Mouse (Mus musculus): Measurements from ENCODE around the gene Sec31b. TPM values are rescaled to one million over a fixed set of nuclear protein-coding genes. Genes with fewer than 3 reads are reported as not detected.

Sec31b gene
- polyA plus RNA-seq, 1 experiment from 2014 or later, result 0.24 TPM

DNA sequence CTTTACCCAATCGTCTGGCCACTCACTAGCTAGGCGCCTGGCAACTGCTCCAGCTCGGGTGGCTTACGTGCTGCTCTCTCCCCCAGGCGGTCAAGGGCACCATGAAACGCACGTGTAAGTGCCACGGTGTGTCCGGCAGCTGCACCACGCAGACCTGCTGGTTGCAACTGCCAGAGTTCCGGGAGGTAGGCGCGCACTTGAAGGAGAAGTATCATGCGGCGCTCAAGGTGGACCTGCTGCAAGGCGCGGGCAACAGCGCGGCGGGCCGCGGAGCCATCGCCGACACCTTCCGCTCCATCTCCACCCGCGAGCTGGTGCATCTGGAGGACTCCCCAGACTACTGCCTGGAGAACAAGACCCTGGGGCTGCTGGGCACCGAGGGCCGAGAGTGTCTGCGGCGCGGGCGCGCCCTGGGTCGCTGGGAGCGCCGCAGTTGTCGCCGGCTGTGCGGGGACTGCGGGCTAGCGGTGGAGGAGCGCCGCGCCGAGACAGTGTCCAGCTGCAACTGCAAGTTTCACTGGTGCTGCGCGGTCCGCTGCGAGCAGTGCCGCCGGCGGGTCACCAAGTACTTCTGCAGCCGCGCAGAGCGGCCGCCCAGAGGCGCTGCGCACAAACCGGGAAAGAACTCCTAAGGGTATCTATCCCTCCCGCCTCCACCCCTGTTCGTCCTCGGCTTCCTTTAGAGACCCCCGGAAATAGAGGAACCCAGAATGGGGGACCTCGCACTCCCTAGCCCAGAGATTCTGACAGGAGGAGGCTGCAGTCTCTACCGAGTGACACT is 34.0 kb downstream of the Sec31b start:
- Histone ChIP-seq H3K4me1 (ENCODE audit: control insufficient read depth, insufficient read depth, low read length) (peaks cover 10% of the 10 kb centered on the region), H3K27me3 (ENCODE audit: control insufficient read depth, insufficient read depth, low read length) (peaks cover 70% of the 10 kb centered on the region), H3K9me3 (ENCODE audit: control insufficient read depth, low read length) (no peaks in the 10 kb centered on the region), H3K4me2 (ENCODE audit: low read depth, severe bottlenecking) (peak overlapping the region; percentile 95), H3K4me3 (ENCODE audit: low read depth, low read length) (peak overlapping the region; percentile 42), H3K9ac (ENCODE audit: low read length) (peak overlapping the region; percentile 49; the same call in 1 of the 2 replicates), H3K36me3 (ENCODE audit: control insufficient read depth, insufficient read depth, low read length) (no peaks in the 10 kb centered on the region), H3K27ac (replicated peaks; ENCODE audit: low read depth, low read length) (no peak overlapping the region)
- ATAC-seq (ENCODE audit: insufficient number of reproducible peaks, low FRiP score, low TSS enrichment, low read depth) (no peak), DNase-seq (ENCODE audit: low spot score) (peak; percentile 73)
- WGBS, result under 1% methylated on average over 66 of the region's 66 CpGs

DNA sequence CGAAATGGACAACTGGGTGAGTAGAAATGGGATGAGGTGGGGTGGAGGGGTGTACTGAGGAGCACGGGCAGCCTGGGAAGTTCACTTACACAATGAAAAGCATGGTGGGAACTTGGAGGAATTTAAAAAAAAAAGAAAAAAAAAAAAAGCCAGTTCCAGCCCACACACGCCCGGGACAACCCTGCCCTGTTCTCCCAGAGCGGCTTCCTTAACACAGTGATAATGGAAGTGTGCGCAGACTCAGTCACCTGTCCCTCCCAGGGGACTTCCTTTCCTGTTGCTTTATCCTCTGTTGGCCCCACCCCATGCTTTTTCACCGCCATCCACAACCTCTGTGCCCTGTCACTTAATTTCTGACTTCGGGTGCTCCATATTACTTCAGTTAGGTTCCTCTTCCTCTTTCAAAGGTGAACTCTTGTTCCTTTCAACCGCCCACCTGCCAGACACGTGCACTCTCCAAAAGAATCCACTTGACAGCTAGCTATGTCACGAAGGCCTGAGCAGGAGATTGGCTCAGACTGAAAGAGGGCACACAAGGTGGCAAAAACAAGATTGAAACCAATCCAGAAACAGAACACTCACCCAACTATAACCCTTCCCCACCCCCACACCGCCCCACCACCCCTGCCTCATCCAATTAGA is 35.0 kb downstream of the Sec31b start:
- DNase-seq (ENCODE audit: low spot score) (no peak), ATAC-seq (ENCODE audit: insufficient number of reproducible peaks, low FRiP score, low TSS enrichment, low read depth) (no peak)
- H3K4me3 ChIP-seq (ENCODE audit: low read depth, low read length), result no peak overlapping the region
- peaks cover 10% of the 10 kb centered on the region for H3K4me1 ChIP-seq (ENCODE audit: control insufficient read depth, insufficient read depth, low read length)
- H3K9me3 ChIP-seq (ENCODE audit: control insufficient read depth, low read length), result no peaks in the 10 kb centered on the region
- H3K9ac ChIP-seq (ENCODE audit: low read length), result no peak overlapping the region
- peaks cover 66% of the 10 kb centered on the region for H3K27me3 ChIP-seq (ENCODE audit: control insufficient read depth, insufficient read depth, low read length)
- no peak overlapping the region for H3K27ac ChIP-seq (replicated peaks; ENCODE audit: low read depth, low read length)
- peak overlapping the region; percentile 95 for H3K4me2 ChIP-seq (ENCODE audit: low read depth, severe bottlenecking)
- H3K36me3 ChIP-seq (ENCODE audit: control insufficient read depth, insufficient read depth, low read length), result no peaks in the 10 kb centered on the region
- 3% methylated on average over 12 of the region's 12 CpGs for WGBS

DNA sequence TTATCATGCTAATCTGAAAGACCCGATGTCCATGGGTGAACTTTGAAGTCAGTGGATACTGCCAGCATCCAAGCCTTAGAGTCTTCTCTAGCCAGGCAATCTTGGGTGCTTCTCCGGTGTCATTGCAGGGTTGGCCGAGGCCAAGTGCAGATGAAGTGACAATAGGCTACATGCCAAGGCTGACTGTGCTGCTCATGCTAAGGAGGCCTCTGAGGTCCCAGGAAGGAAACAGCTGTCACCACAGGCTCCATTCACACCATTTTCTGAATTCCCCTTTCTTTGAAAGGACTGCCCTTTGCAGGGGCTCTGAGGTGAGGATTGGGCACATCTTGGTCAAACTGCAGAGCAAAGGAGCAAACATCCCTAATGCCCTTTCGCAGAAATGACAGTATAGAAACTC is 42.9 kb downstream of the Sec31b start:
- no peaks in the 10 kb centered on the region for H3K27me3 ChIP-seq (ENCODE audit: control insufficient read depth, insufficient read depth, low read length)
- ATAC-seq (ENCODE audit: insufficient number of reproducible peaks, low FRiP score, low TSS enrichment, low read depth), result no peak

DNA sequence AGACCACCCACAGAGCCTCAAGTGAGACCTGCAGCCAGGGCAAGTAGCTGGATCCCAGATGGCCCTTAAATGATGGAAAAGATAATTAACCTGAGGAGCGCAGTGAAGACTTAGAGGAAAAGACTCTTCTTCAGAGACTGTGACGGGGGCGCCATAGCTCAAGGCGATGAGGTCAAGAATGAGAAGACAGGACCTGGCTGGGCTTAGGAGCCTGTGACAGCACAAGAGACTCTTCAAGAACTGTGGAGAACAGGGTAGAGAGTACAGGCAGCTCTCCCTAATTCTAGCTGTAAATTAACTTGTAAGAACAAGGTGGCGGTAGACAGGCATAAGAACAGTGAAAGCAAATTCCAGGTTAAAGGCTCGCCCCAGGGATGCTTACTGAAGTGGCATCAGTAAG is 43.7 kb downstream of the Sec31b start:
- no peak for DNase-seq (ENCODE audit: low spot score)
- 53% methylated on average over 6 of the region's 6 CpGs for whole genome bisulfite sequencing
- Histone ChIP-seq H3K4me2 (ENCODE audit: low read depth, severe bottlenecking) (no peak overlapping the region), H3K27ac (replicated peaks; ENCODE audit: low read depth, low read length) (no peak overlapping the region), H3K4me3 (ENCODE audit: low read depth, low read length) (no peak overlapping the region), H3K9me3 (ENCODE audit: control insufficient read depth, low read length) (no peaks in the 10 kb centered on the region), H3K27me3 (ENCODE audit: control insufficient read depth, insufficient read depth, low read length) (no peaks in the 10 kb centered on the region), H3K36me3 (ENCODE audit: control insufficient read depth, insufficient read depth, low read length) (no peaks in the 10 kb centered on the region), H3K9ac (ENCODE audit: low read length) (no peak overlapping the region), H3K4me1 (ENCODE audit: control insufficient read depth, insufficient read depth, low read length) (no peaks in the 10 kb centered on the region)
- no peak for ATAC-seq (ENCODE audit: insufficient number of reproducible peaks, low FRiP score, low TSS enrichment, low read depth)

More for the DNA sequence above, 42.9 kb downstream of the Sec31b start:
- DNase-seq (ENCODE audit: low spot score), result no peak
- WGBS, result 77% methylated on average over 4 of the region's 4 CpGs
- Histone ChIP-seq H3K4me2 (ENCODE audit: low read depth, severe bottlenecking) (no peak overlapping the region), H3K4me3 (ENCODE audit: low read depth, low read length) (no peak overlapping the region), H3K9me3 (ENCODE audit: control insufficient read depth, low read length) (no peaks in the 10 kb centered on the region), H3K9ac (ENCODE audit: low read length) (no peak overlapping the region), H3K27ac (replicated peaks; ENCODE audit: low read depth, low read length) (no peak overlapping the region), H3K36me3 (ENCODE audit: control insufficient read depth, insufficient read depth, low read length) (no peaks in the 10 kb centered on the region), H3K4me1 (ENCODE audit: control insufficient read depth, insufficient read depth, low read length) (no peaks in the 10 kb centered on the region)

GRCm38 (mm10) chr19:44500240-44500639 is 45.4 kb downstream of the Sec31b start:
- H3K27me3 ChIP-seq (ENCODE audit: control insufficient read depth, insufficient read depth, low read length), result no peaks in the 10 kb centered on the region
- H3K36me3 ChIP-seq (ENCODE audit: control insufficient read depth, insufficient read depth, low read length), result no peaks in the 10 kb centered on the region
- WGBS, result 45% methylated on average over 5 of the region's 5 CpGs
- DNase-seq (ENCODE audit: low spot score) (no peak), ATAC-seq (ENCODE audit: insufficient number of reproducible peaks, low FRiP score, low TSS enrichment, low read depth) (no peak)
- no peaks in the 10 kb centered on the region for H3K4me1 ChIP-seq (ENCODE audit: control insufficient read depth, insufficient read depth, low read length)
- no peaks in the 10 kb centered on the region for H3K9me3 ChIP-seq (ENCODE audit: control insufficient read depth, low read length)
- no peak overlapping the region for H3K4me2 ChIP-seq (ENCODE audit: low read depth, severe bottlenecking)
- no peak overlapping the region for H3K9ac ChIP-seq (ENCODE audit: low read length)
- no peak overlapping the region for H3K4me3 ChIP-seq (ENCODE audit: low read depth, low read length)
- H3K27ac ChIP-seq (replicated peaks; ENCODE audit: low read depth, low read length), result no peak overlapping the region

GRCm38 (mm10) chr19:44498936-44499335 is 46.7 kb downstream of the Sec31b start:
- ATAC-seq (ENCODE audit: insufficient number of reproducible peaks, low FRiP score, low TSS enrichment, low read depth), result no peak
- no peaks in the 10 kb centered on the region for H3K9me3 ChIP-seq (ENCODE audit: control insufficient read depth, low read length)
- H3K9ac ChIP-seq (ENCODE audit: low read length), result no peak overlapping the region
- H3K4me2 ChIP-seq (ENCODE audit: low read depth, severe bottlenecking), result no peak overlapping the region
- no peaks in the 10 kb centered on the region for H3K27me3 ChIP-seq (ENCODE audit: control insufficient read depth, insufficient read depth, low read length)
- no peak overlapping the region for H3K4me3 ChIP-seq (ENCODE audit: low read depth, low read length)
- 53% methylated on average over 6 of the region's 6 CpGs for WGBS
- no peaks in the 10 kb centered on the region for H3K4me1 ChIP-seq (ENCODE audit: control insufficient read depth, insufficient read depth, low read length)
- no peak overlapping the region for H3K27ac ChIP-seq (replicated peaks; ENCODE audit: low read depth, low read length)
- no peak for DNase-seq (ENCODE audit: low spot score)
- no peaks in the 10 kb centered on the region for H3K36me3 ChIP-seq (ENCODE audit: control insufficient read depth, insufficient read depth, low read length)

DNA sequence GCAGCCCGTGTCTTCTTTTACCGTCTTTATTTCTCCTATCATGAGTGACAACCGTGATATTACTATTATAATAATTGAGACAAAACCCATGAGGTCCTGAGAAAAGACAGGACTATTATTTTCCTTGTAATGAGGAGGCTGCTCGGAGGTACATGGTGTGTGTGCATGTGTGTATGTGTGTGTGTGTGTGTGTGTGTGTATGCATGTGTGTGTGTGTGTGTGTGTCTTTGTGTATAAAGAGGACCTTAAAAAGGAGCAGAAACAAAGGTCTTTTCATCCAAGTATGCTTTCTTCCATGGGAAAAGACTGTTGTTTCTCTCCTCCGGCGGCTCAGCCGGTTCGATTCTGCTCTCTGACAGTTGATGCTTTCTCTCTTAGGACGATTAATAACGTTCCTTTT is 48.7 kb downstream of the Sec31b start:
- Histone ChIP-seq H3K36me3 (ENCODE audit: control insufficient read depth, insufficient read depth, low read length) (no peaks in the 10 kb centered on the region), H3K4me2 (ENCODE audit: low read depth, severe bottlenecking) (no peak overlapping the region), H3K9ac (ENCODE audit: low read length) (no peak overlapping the region), H3K27ac (replicated peaks; ENCODE audit: low read depth, low read length) (no peak overlapping the region), H3K4me3 (ENCODE audit: low read depth, low read length) (no peak overlapping the region), H3K4me1 (ENCODE audit: control insufficient read depth, insufficient read depth, low read length) (no peaks in the 10 kb centered on the region), H3K9me3 (ENCODE audit: control insufficient read depth, low read length) (no peaks in the 10 kb centered on the region), H3K27me3 (ENCODE audit: control insufficient read depth, insufficient read depth, low read length) (no peaks in the 10 kb centered on the region)
- WGBS, result 83% methylated on average over 10 of the region's 10 CpGs
- DNase-seq (ENCODE audit: low spot score) (no peak), ATAC-seq (ENCODE audit: insufficient number of reproducible peaks, low FRiP score, low TSS enrichment, low read depth) (no peak)

- Histone ChIP-seq H3K9ac (ENCODE audit: low read length) (no peak overlapping the region), H3K9me3 (ENCODE audit: control insufficient read depth, low read length) (no peaks in the 10 kb centered on the region), H3K4me3 (ENCODE audit: low read depth, low read length) (no peak overlapping the region), H3K4me1 (ENCODE audit: control insufficient read depth, insufficient read depth, low read length) (no peaks in the 10 kb centered on the region), H3K27me3 (ENCODE audit: control insufficient read depth, insufficient read depth, low read length) (no peaks in the 10 kb centered on the region), H3K4me2 (ENCODE audit: low read depth, severe bottlenecking) (no peak overlapping the region), H3K36me3 (ENCODE audit: control insufficient read depth, insufficient read depth, low read length) (no peaks in the 10 kb centered on the region), H3K27ac (replicated peaks; ENCODE audit: low read depth, low read length) (no peak overlapping the region)
- WGBS, result 53% methylated on average over 8 of the region's 8 CpGs
- ATAC-seq (ENCODE audit: insufficient number of reproducible peaks, low FRiP score, low TSS enrichment, low read depth) (no peak), DNase-seq (ENCODE audit: low spot score) (no peak)
Measured at GRCm38 (mm10) chr19:44496511-44496910, 49.2 kb downstream of the Sec31b start.

All from limb, embryonic 11.5 days (tissue).